Mouse (Mus musculus) forebrain, postnatal 0 days (tissue): ENCODE data around the gene Wbp1. TPM values are rescaled to one million over a fixed set of nuclear protein-coding genes. Genes with fewer than 3 reads are reported as not detected.
A peak's percentile ranks its signal among the peaks of the same experiment; 100 is the strongest.

ENCODE experiments used
- ATAC-seq: fragments of 200-750 bp; cut with Nextera tagmentation; 2 replicates; pipeline ENCODE4 v1.8.0; 2017; ENCODE audit warnings: mild to moderate bottlenecking, moderate library complexity
- DNase-seq: peaks from one replicate; pipeline ENCODE4 v3.0.0-alpha.2; 2015
- H3K27ac ChIP-seq: fragments of 300-500 bp; sonication (generic); 2 replicates; pipeline ENCODE4 v1.5.1; 2014; ENCODE audit warnings: low read depth, mild to moderate bottlenecking, antibody characterized with exemption, low read length, moderate library complexity, mixed read lengths
- H3K27me3 ChIP-seq: fragments of 300-500 bp; sonication (generic); 2 replicates; pipeline ENCODE4 v1.6.1; 2014; ENCODE audit warnings: mild to moderate bottlenecking, low read length, mixed read lengths; ENCODE audit not compliant: insufficient read depth
- H3K36me3 ChIP-seq: fragments of 300-500 bp; sonication (generic); 2 replicates; pipeline ENCODE4 v1.6.1; 2014; ENCODE audit warnings: mild to moderate bottlenecking, moderate library complexity; ENCODE audit not compliant: insufficient read depth
- H3K4me1 ChIP-seq: fragments of 300-500 bp; sonication (generic); 2 replicates; pipeline ENCODE4 v1.6.1; 2014; ENCODE audit warnings: antibody characterized with exemption; ENCODE audit not compliant: insufficient read depth
- H3K4me2 ChIP-seq: fragments of 300-500 bp; sonication (generic); 2 replicates; pipeline ENCODE4 v1.6.1; 2014; ENCODE audit warnings: low read depth, mild to moderate bottlenecking, moderate library complexity
- H3K4me3 ChIP-seq: fragments of 300-500 bp; sonication (generic); 2 replicates; pipeline ENCODE4 v1.5.1; 2014; ENCODE audit warnings: low read depth, low read length, mixed read lengths
- H3K9ac ChIP-seq: fragments of 300-500 bp; sonication (generic); 2 replicates; pipeline ENCODE4 v1.6.1; 2014; ENCODE audit warnings: mild to moderate bottlenecking
- H3K9me3 ChIP-seq: fragments of 300-500 bp; sonication (generic); 2 replicates; pipeline ENCODE4 v1.6.1; 2016; ENCODE audit warnings: low read length
- CTCF ChIP-seq: sonication (generic); IDR thresholded peaks from 2 replicates; pipeline ENCODE4 v1.5.1; 2016; ENCODE audit warnings: antibody characterized with exemption, control low read depth, low read depth
- WGBS: fragments of 180-500 bp; shearing (Covaris S2); extraction: QIAGEN DNeasy Blood & Tissue Kit; methylation state at CpG from one replicate; pipeline ENCODE4 v1.1.7; 2014; 5-methylcytosine and 5-hydroxymethylcytosine counted together
- microRNA counts: library from miRNA; unstranded; fragments of <30 nt; microRNA quantifications from one replicate; lab custom pipeline; 2015
- microRNA-seq, 2 experiments: library from miRNA; unstranded; fragments of <30 nt; microRNA quantifications; one replicate each; pipeline ENCODE4; 2016
- polyA plus RNA-seq: library from polyadenylated mRNA; unstranded; fragments of >200 nt; fragmentation: Nextera tagmentation; extraction: Ambion mirVana; gene quantifications from 2 replicates; pipeline ENCODE4 v1.2.1, GENCODE M21; 2015
- total RNA-seq: library from RNA; depleted of rRNA; stranded (reverse); fragments of >200 nt; gene quantifications from 2 replicates; pipeline ENCODE4 v1.2.3, GENCODE M21; 2014; rRNA removed

Gene Wbp1
- total and polyA plus RNA-seq, 2 experiments from 2014 or later = 109 to 151 TPM

- no peaks in the 10 kb centered on the region for H3K36me3 ChIP-seq
- H3K9ac ChIP-seq = no peak overlapping the region
- TF ChIP-seq CTCF = peak; percentile 24; the same call in 1 of the 2 replicates
- H3K4me2 ChIP-seq = no peak overlapping the region
- DNase-seq (no peak), ATAC-seq (no peak)
- no peak overlapping the region for H3K27ac ChIP-seq
- WGBS = 17% methylated on average over 2 of the region's 2 CpGs
- peaks cover 48% of the 10 kb centered on the region for H3K27me3 ChIP-seq
- no peak overlapping the region for H3K4me3 ChIP-seq
- H3K4me1 ChIP-seq = no peaks in the 10 kb centered on the region
- no peaks in the 10 kb centered on the region for H3K9me3 ChIP-seq
Observed at GRCm38 (mm10) chr6:83074979-83075378, 46.4 kb downstream of the Wbp1 start.

GRCm38 (mm10) chr6:83071220-83071619 lies 50.1 kb downstream of the Wbp1 start:
- Histone ChIP-seq H3K9ac (no peak overlapping the region), H3K4me1 (no peaks in the 10 kb centered on the region), H3K4me2 (no peak overlapping the region), H3K9me3 (no peaks in the 10 kb centered on the region), H3K4me3 (no peak overlapping the region), H3K27me3 (peaks cover 65% of the 10 kb centered on the region), H3K27ac (no peak overlapping the region), H3K36me3 (no peaks in the 10 kb centered on the region)
- 3% methylated on average over 23 of the region's 24 CpGs for WGBS
- ATAC-seq = peak; percentile 25; the same call in 1 of the 2 replicates
- TF ChIP-seq CTCF = no peak
- no peak for DNase-seq

- no peak for ATAC-seq
- H3K4me3 ChIP-seq = no peak overlapping the region
- peak; percentile 84 for DNase-seq
Observed at GRCm38 (mm10) chr6:83070311-83071219, 50.8 kb downstream of the Wbp1 start.

GRCm38 (mm10) chr6:83070247-83070310 lies 51.3 kb downstream of the Wbp1 start, which contains the start of gene Tlx2:
TSS of gene Tlx2 (minus strand) at chr6:83070293.
- Histone ChIP-seq H3K9me3 (no peaks in the 10 kb centered on the region), H3K9ac (no peak within 1 kb of the TSS), H3K4me2 (no peak within 1 kb of the TSS), H3K36me3 (no peaks in the 10 kb centered on the region), H3K27ac (no peak within 1 kb of the TSS), H3K27me3 (peaks cover 66% of the 10 kb centered on the region), H3K4me1 (no peaks in the 10 kb centered on the region), H3K4me3 (no peak within 1 kb of the TSS)
- no peak for TF ChIP-seq CTCF
- DNase-seq (no peak), ATAC-seq (no peak)
- whole genome bisulfite sequencing = 1% methylated on average over 10 of the region's 10 CpGs

More at GRCm38 (mm10) chr6:83070311-83071219, 50.8 kb downstream of the Wbp1 start:
- Histone ChIP-seq H3K4me1 (no peaks in the 10 kb centered on the region), H3K27me3 (peaks cover 66% of the 10 kb centered on the region), H3K9me3 (no peaks in the 10 kb centered on the region), H3K36me3 (no peaks in the 10 kb centered on the region), H3K4me2 (no peak overlapping the region), H3K27ac (no peak overlapping the region), H3K9ac (no peak overlapping the region)
- no peak for TF ChIP-seq CTCF
- 1% methylated on average over 58 of the region's 58 CpGs for WGBS

GRCm38 (mm10) chr6:83069488-83070246 lies 51.7 kb downstream of the Wbp1 start:
- no peak overlapping the region for H3K4me2 ChIP-seq
- H3K9ac ChIP-seq = no peak overlapping the region
- WGBS = 3% methylated on average over 68 of the region's 69 CpGs
- H3K4me1 ChIP-seq = no peaks in the 10 kb centered on the region
- peak; percentile 16 for DNase-seq
- no peak overlapping the region for H3K4me3 ChIP-seq
- ATAC-seq = no peak; the same call in 1 of the 2 replicates
- peaks cover 67% of the 10 kb centered on the region for H3K27me3 ChIP-seq
- no peak for TF ChIP-seq CTCF
- H3K9me3 ChIP-seq = no peaks in the 10 kb centered on the region
- H3K36me3 ChIP-seq = no peaks in the 10 kb centered on the region
- no peak overlapping the region for H3K27ac ChIP-seq

MicroRNAs encoded within 50 kb of the gene (microRNA counts, 519-probe panel; counts per million panel counts)
- microRNA mmu-miR-3470a+mmu-miR-3470b (lab: Ali Mortazavi, UCI) = not detected

Small RNAs within 50 kb of the gene (microRNA-seq; reads per million reads assigned to microRNA genes)
- 0 reads per million in 2 experiments for gene Mir3470a

Other genes with a start within 250 kb of the Wbp1 start
- 13.6 and 17.4 TPM in 2 replicates for gene Sema4f, start 181.8 kb downstream of the Wbp1 start, total RNA-seq
- 11.5 and 20.6 TPM in 2 replicates for gene Sema4f, start 181.8 kb downstream of the Wbp1 start, polyA plus RNA-seq
- gene M1ap, start 174.7 kb downstream of the Wbp1 start, total RNA-seq = 0.10 TPM in 1 of 2 replicates, not detected in the other
- 0.10 TPM in 1 of 2 replicates, not detected in the other for gene M1ap, start 174.7 kb downstream of the Wbp1 start, polyA plus RNA-seq
- 3.3 and 3.6 TPM in 2 replicates for gene Dok1, start 88.1 kb downstream of the Wbp1 start, total RNA-seq
- gene Dok1, start 88.1 kb downstream of the Wbp1 start, polyA plus RNA-seq = 1.4 and 1.5 TPM in 2 replicates
- 3.5 and 4.7 TPM in 2 replicates for gene Loxl3, start 87.4 kb downstream of the Wbp1 start, total RNA-seq
- 4.3 and 4.5 TPM in 2 replicates for gene Loxl3, start 87.4 kb downstream of the Wbp1 start, polyA plus RNA-seq
- gene Aup1, start 67.0 kb downstream of the Wbp1 start, total RNA-seq = 85.9 and 146 TPM in 2 replicates
- 126 and 129 TPM in 2 replicates for gene Aup1, start 67.0 kb downstream of the Wbp1 start, polyA plus RNA-seq
- gene Htra2, start 66.3 kb downstream of the Wbp1 start, total RNA-seq = 46.1 and 47.0 TPM in 2 replicates
- 75.1 and 81.0 TPM in 2 replicates for gene Htra2, start 66.3 kb downstream of the Wbp1 start, polyA plus RNA-seq
- gene Dqx1, start 63.7 kb downstream of the Wbp1 start, total RNA-seq = 0.05 TPM in 1 of 2 replicates, not detected in the other
- gene Dqx1, start 63.7 kb downstream of the Wbp1 start, polyA plus RNA-seq = 0.11 and 0.13 TPM in 2 replicates
- gene Tlx2, start 51.3 kb downstream of the Wbp1 start, total RNA-seq = not detected in 2 replicates
- not detected in 2 replicates for gene Tlx2, start 51.3 kb downstream of the Wbp1 start, polyA plus RNA-seq
- gene Pcgf1, start 43.7 kb downstream of the Wbp1 start, total RNA-seq = 16.1 and 18.8 TPM in 2 replicates
- 30.7 and 30.8 TPM in 2 replicates for gene Pcgf1, start 43.7 kb downstream of the Wbp1 start, polyA plus RNA-seq
- gene Lbx2, start 35.2 kb downstream of the Wbp1 start, total RNA-seq = 0.46 TPM in 1 of 2 replicates, not detected in the other
- 0.33 TPM in 1 of 2 replicates, not detected in the other for gene Lbx2, start 35.2 kb downstream of the Wbp1 start, polyA plus RNA-seq
- 15.3 and 16.6 TPM in 2 replicates for gene Ccdc142, start 20.0 kb downstream of the Wbp1 start, total RNA-seq
- gene Ccdc142, start 20.0 kb downstream of the Wbp1 start, polyA plus RNA-seq = 2.1 and 5.6 TPM in 2 replicates
- 7.0 and 9.5 TPM in 2 replicates for gene Gm42688, start 19.9 kb downstream of the Wbp1 start, total RNA-seq
- 2.4 and 2.9 TPM in 2 replicates for gene Gm42688, start 19.9 kb downstream of the Wbp1 start, polyA plus RNA-seq
- 64.6 and 102 TPM in 2 replicates for gene Mrpl53, start 12.5 kb downstream of the Wbp1 start, total RNA-seq
- 126 and 141 TPM in 2 replicates for gene Mrpl53, start 12.5 kb downstream of the Wbp1 start, polyA plus RNA-seq
- gene Mogs, start 6.1 kb downstream of the Wbp1 start, total RNA-seq = 39.7 and 43.5 TPM in 2 replicates
- gene Mogs, start 6.1 kb downstream of the Wbp1 start, polyA plus RNA-seq = 15.7 and 17.4 TPM in 2 replicates
- 40.1 and 44.5 TPM in 2 replicates for gene Ino80b, start 3.9 kb upstream of the Wbp1 start, total RNA-seq
- gene Ino80b, start 3.9 kb upstream of the Wbp1 start, polyA plus RNA-seq = 14.9 and 15.3 TPM in 2 replicates
- gene Rtkn, start 13.9 kb upstream of the Wbp1 start, total RNA-seq = 17.1 and 19.4 TPM in 2 replicates
- 7.9 and 8.1 TPM in 2 replicates for gene Rtkn, start 13.9 kb upstream of the Wbp1 start, polyA plus RNA-seq
- gene Wdr54, start 34.8 kb upstream of the Wbp1 start, total RNA-seq = 11.1 and 13.4 TPM in 2 replicates
- 19.7 and 24.1 TPM in 2 replicates for gene Wdr54, start 34.8 kb upstream of the Wbp1 start, polyA plus RNA-seq
- gene 1700003E16Rik, start 34.8 kb upstream of the Wbp1 start, total RNA-seq = 17.0 and 17.5 TPM in 2 replicates
- 13.9 and 18.3 TPM in 2 replicates for gene 1700003E16Rik, start 34.8 kb upstream of the Wbp1 start, polyA plus RNA-seq
- 97.3 and 126 TPM in 2 replicates for gene Dctn1, start 44.4 kb upstream of the Wbp1 start, total RNA-seq
- gene Dctn1, start 44.4 kb upstream of the Wbp1 start, polyA plus RNA-seq = 132 and 152 TPM in 2 replicates
- 1.3 and 1.7 TPM in 2 replicates for gene Slc4a5, start 98.3 kb upstream of the Wbp1 start, total RNA-seq
- gene Slc4a5, start 98.3 kb upstream of the Wbp1 start, polyA plus RNA-seq = 0.45 and 1.3 TPM in 2 replicates
- 18.6 and 31.9 TPM in 2 replicates for gene Mthfd2, start 204.3 kb upstream of the Wbp1 start, total RNA-seq
- gene Mthfd2, start 204.3 kb upstream of the Wbp1 start, polyA plus RNA-seq = 19.0 and 21.5 TPM in 2 replicates
- 31.0 and 32.4 TPM in 2 replicates for gene Mob1a, start 204.5 kb upstream of the Wbp1 start, total RNA-seq
- 9.3 and 9.5 TPM in 2 replicates for gene Mob1a, start 204.5 kb upstream of the Wbp1 start, polyA plus RNA-seq
- gene Bola3, start 227.6 kb upstream of the Wbp1 start, total RNA-seq = 6.6 and 7.7 TPM in 2 replicates
- gene Bola3, start 227.6 kb upstream of the Wbp1 start, polyA plus RNA-seq = 50.2 and 55.7 TPM in 2 replicates